Mouse (Mus musculus) midbrain, embryonic 14.5 days (tissue): ENCODE data around the gene Gm5475. TPM values are rescaled to one million over a fixed set of nuclear protein-coding genes. Genes with fewer than 3 reads are reported as not detected.
"Not testable (repeated sequence)": the region's sequence is repeated elsewhere in the genome, so short reads cannot be mapped to it uniquely, and the experiment has no call there.

Experiments
- ATAC-seq: fragments of 200-750 bp; cut with Nextera tagmentation; 2 replicates; pipeline ENCODE4 v1.8.0; 2017; ENCODE audit warnings: moderate number of reproducible peaks, moderate library complexity; ENCODE audit not compliant: low FRiP score, low TSS enrichment
- DNase-seq: peaks from one replicate; pipeline ENCODE4 v3.0.0-alpha.2; 2015
- H3K27ac ChIP-seq: fragments of 300-500 bp; sonication (generic); replicated peaks from 2 replicates; pipeline ENCODE4 v1.5.1; 2014; ENCODE audit warnings: mild to moderate bottlenecking, low read depth, low read length, moderate library complexity
- H3K27me3 ChIP-seq: fragments of 300-500 bp; sonication (generic); 2 replicates; pipeline ENCODE4 v1.6.1; 2014; ENCODE audit warnings: low read length, control low read depth, mixed read lengths; ENCODE audit not compliant: control insufficient read depth, insufficient read depth
- H3K36me3 ChIP-seq: fragments of 300-500 bp; sonication (generic); 2 replicates; pipeline ENCODE4 v1.6.1; 2014; ENCODE audit warnings: low read length, control low read depth; ENCODE audit not compliant: control insufficient read depth, insufficient read depth
- H3K4me1 ChIP-seq: fragments of 300-500 bp; sonication (generic); 2 replicates; pipeline ENCODE4 v1.6.1; 2014; ENCODE audit warnings: mild to moderate bottlenecking, antibody characterized with exemption, low read length, control low read depth; ENCODE audit not compliant: control insufficient read depth, insufficient read depth
- H3K4me2 ChIP-seq: fragments of 300-500 bp; sonication (generic); 2 replicates; pipeline ENCODE4 v1.6.1; 2014; ENCODE audit warnings: mild to moderate bottlenecking, low read length, moderate library complexity
- H3K4me3 ChIP-seq: fragments of 300-500 bp; sonication (generic); replicated peaks from 2 replicates; pipeline ENCODE4 v1.5.1; 2014; ENCODE audit warnings: low read depth, low read length
- H3K9ac ChIP-seq: fragments of 300-500 bp; sonication (generic); replicated peaks from 2 replicates; pipeline ENCODE4 v1.6.1; 2014; ENCODE audit warnings: mild to moderate bottlenecking, low read length, moderate library complexity
- H3K9me3 ChIP-seq: fragments of 300-500 bp; sonication (generic); 2 replicates; pipeline ENCODE4 v1.6.1; 2016; ENCODE audit warnings: low read length, control low read depth, mixed read lengths; ENCODE audit not compliant: control insufficient read depth
- WGBS: fragments of 180-500 bp; shearing (Covaris S2); extraction: QIAGEN DNeasy Blood & Tissue Kit; methylation state at CpG from one replicate; pipeline ENCODE4 v1.1.7; 2014; 5-methylcytosine and 5-hydroxymethylcytosine counted together
- polyA plus RNA-seq: library from polyadenylated mRNA; unstranded; fragments of >200 nt; fragmentation: Nextera tagmentation; extraction: Ambion mirVana; gene quantifications from 2 replicates; pipeline ENCODE4 v1.2.1, GENCODE M21; 2014

Gene Gm5475
- not detected in 2 replicates for polyA plus RNA-seq

GRCm38 (mm10) chr15:100421758-100422197 lies at the start of gene Gm5475:
TSS of gene Gm5475 (plus strand) at chr15:100422147.
- Histone ChIP-seq H3K4me1 (peaks cover 21% of the 10 kb centered on the region), H3K9ac (peak within 1 kb of the TSS; percentile 88), H3K27me3 (peaks cover 22% of the 10 kb centered on the region), H3K27ac (peak within 1 kb of the TSS; percentile 55), H3K4me3 (peak within 1 kb of the TSS; percentile 97), H3K4me2 (peak within 1 kb of the TSS; percentile 92)
- DNase-seq, H3K9me3 ChIP-seq, H3K36me3 ChIP-seq, ATAC-seq: not testable (repeated sequence)
- 27% methylated on average over 3 of the region's 3 CpGs for WGBS

DNA sequence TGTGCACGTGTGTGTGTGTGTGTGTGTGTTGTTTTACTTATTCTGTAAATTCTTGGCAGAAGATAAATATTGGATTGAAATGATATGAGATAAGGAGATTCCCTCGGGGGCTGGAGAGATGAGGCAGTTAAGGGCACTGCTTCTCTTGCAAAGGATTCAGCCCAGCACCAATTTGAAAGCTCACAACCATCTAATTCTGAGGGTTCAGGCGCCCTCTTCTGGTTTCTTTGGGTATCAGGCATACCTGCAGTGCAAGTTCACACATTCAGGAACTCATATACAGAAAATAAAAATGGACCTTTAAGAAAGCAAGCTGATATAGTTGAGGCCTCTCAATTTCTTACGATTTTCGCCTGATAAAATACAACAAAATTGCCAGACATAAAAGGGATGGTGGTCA lies 46.9 kb upstream of the Gm5475 start:
- no peaks in the 10 kb centered on the region for H3K36me3 ChIP-seq
- H3K9ac ChIP-seq = no peak overlapping the region
- no peak overlapping the region for H3K4me2 ChIP-seq
- ATAC-seq (no peak), DNase-seq (peak; percentile 87)
- no peaks in the 10 kb centered on the region for H3K27me3 ChIP-seq
- H3K4me1 ChIP-seq = no peaks in the 10 kb centered on the region
- WGBS = 32% methylated on average over 5 of the region's 5 CpGs
- H3K9me3 ChIP-seq = no peaks in the 10 kb centered on the region
- H3K4me3 ChIP-seq = no peak overlapping the region
- no peak overlapping the region for H3K27ac ChIP-seq

GRCm38 (mm10) chr15:100377847-100378505 lies 44.0 kb upstream of the Gm5475 start:
- 33% methylated on average over 3 of the region's 9 CpGs for WGBS
- not testable (repeated sequence) for H3K4me3 ChIP-seq, ATAC-seq, H3K4me2 ChIP-seq, H3K27ac ChIP-seq, H3K36me3 ChIP-seq, H3K27me3 ChIP-seq, DNase-seq, H3K9me3 ChIP-seq, H3K9ac ChIP-seq, H3K4me1 ChIP-seq

DNA sequence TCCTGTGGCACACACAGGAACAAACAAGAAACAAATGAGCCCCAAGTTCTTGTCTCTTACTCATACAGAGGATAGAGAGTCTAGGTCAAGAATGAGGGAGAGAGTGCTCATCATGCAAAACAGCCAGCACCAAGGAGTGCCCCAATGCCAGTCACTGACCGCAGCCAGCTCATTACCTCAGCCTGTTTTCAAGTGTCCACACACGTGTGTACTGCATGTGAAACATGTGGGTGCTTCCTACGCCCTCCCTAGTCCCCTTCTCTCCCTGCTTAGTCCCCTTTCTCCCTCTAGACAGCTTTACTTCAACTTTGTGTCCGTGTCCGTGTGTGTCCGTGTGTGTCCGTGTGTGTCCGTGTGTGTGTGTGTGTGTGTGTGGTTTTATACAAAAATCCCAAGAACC lies 42.3 kb upstream of the Gm5475 start:
- WGBS = 93% methylated on average over 8 of the region's 8 CpGs
- no peak for ATAC-seq
- no peak overlapping the region for H3K27ac ChIP-seq

GRCm38 (mm10) chr15:100380104-100380503 lies 41.8 kb upstream of the Gm5475 start:
- WGBS = 75% methylated on average over 2 of the region's 2 CpGs
- DNase-seq = no peak

More for the DNA sequence above, 42.3 kb upstream of the Gm5475 start:
- Histone ChIP-seq H3K4me2 (no peak overlapping the region), H3K9me3 (no peaks in the 10 kb centered on the region), H3K9ac (no peak overlapping the region), H3K4me3 (no peak overlapping the region), H3K27me3 (no peaks in the 10 kb centered on the region), H3K4me1 (no peaks in the 10 kb centered on the region), H3K36me3 (no peaks in the 10 kb centered on the region)
- DNase-seq = no peak

DNA sequence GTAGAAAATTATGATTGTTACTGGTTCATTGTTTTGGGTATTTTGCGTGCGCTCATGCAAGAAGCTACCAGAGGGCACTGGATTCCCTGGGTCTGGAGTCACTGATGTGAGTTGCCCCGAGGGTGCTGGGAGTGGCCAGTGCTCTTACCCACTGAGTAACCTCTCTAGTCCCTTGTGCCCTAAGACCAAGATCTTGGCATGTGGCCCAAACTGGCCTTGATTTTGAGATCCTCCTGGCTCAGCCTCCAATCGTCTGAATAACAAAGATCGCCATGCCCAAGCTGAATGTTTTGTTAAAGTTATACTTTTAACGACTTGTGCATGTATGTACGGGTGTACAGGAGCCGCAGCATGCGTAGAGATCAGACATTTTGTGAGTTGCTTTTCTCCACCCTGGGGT lies 36.2 kb upstream of the Gm5475 start:
- Histone ChIP-seq H3K27ac (no peak overlapping the region), H3K36me3 (no peaks in the 10 kb centered on the region), H3K4me1 (no peaks in the 10 kb centered on the region), H3K27me3 (no peaks in the 10 kb centered on the region), H3K9me3 (no peaks in the 10 kb centered on the region), H3K4me3 (no peak overlapping the region), H3K4me2 (no peak overlapping the region), H3K9ac (no peak overlapping the region)
- no peak for DNase-seq
- WGBS = 92% methylated on average over 9 of the region's 9 CpGs
- no peak for ATAC-seq

More at GRCm38 (mm10) chr15:100380104-100380503, 41.8 kb upstream of the Gm5475 start:
- Histone ChIP-seq H3K4me3 (no peak overlapping the region), H3K36me3 (no peaks in the 10 kb centered on the region), H3K9ac (no peak overlapping the region), H3K27ac (no peak overlapping the region), H3K4me1 (no peaks in the 10 kb centered on the region), H3K27me3 (no peaks in the 10 kb centered on the region), H3K4me2 (no peak overlapping the region), H3K9me3 (no peaks in the 10 kb centered on the region)
- ATAC-seq = no peak

DNA sequence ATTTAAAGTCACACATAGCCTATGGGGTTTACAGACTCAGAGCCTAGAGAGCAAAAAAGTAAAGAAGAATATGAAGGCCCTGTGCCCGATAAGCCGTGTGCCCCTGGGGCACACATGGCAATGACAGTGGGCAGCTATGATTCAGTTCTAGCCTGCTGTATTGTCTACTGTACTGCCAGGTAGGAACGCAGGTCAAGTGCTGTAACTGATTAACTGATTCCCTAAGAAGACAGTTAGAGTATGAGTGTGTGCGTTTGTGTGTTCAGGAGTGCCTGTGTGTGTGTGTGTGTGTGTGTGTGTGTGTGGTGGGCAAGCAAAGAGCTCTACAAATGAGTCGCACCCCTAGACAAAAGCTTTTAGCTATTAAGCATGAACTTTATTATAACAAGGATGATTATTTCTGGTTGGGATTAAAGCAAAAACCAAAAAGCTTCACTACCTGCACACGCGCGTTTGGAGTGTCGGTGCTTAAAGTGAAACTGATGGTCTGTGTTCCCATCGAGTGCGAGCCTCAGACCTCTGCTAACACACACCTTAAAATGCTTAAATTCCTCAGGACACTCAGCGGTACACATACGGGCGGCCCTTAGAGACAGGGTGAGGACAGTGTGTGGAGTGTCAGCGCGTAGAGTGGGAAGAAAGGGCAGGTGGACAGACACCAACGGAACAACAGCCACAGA lies 34.3 kb upstream of the Gm5475 start:
- 94% methylated on average over 17 of the region's 17 CpGs for WGBS
- H3K36me3 ChIP-seq = peaks cover 7% of the 10 kb centered on the region

GRCm38 (mm10) chr15:100388224-100388835 lies 33.6 kb upstream of the Gm5475 start:
- peaks cover 9% of the 10 kb centered on the region for H3K36me3 ChIP-seq
- H3K27ac ChIP-seq = no peak overlapping the region
- H3K4me2 ChIP-seq = no peak overlapping the region
- H3K4me3 ChIP-seq = no peak overlapping the region
- no peak for ATAC-seq
- H3K9me3 ChIP-seq = no peaks in the 10 kb centered on the region
- no peaks in the 10 kb centered on the region for H3K27me3 ChIP-seq
- no peak for DNase-seq
- WGBS = 90% methylated on average over 16 of the region's 16 CpGs
- H3K9ac ChIP-seq = no peak overlapping the region
- H3K4me1 ChIP-seq = no peaks in the 10 kb centered on the region

More for the DNA sequence above, 34.3 kb upstream of the Gm5475 start:
- Histone ChIP-seq H3K27me3 (no peaks in the 10 kb centered on the region), H3K27ac (no peak overlapping the region), H3K4me2 (no peak overlapping the region), H3K9ac (no peak overlapping the region), H3K4me1 (no peaks in the 10 kb centered on the region), H3K4me3 (no peak overlapping the region), H3K9me3 (no peaks in the 10 kb centered on the region)
- DNase-seq (no peak), ATAC-seq (no peak)
